Mouse (Mus musculus) central nervous system, embryonic 18 days (tissue): Measurements from ENCODE around the gene Gdf5. TPM values are rescaled to one million over a fixed set of nuclear protein-coding genes. Genes with fewer than 3 reads are reported as not detected.

ENCODE experiments used
- polyA plus RNA-seq: library from polyadenylated mRNA; depleted of rRNA; stranded (reverse); fragments of >200 nt; gene quantifications from 2 replicates; pipeline ENCODE4 v1.2.3, GENCODE M21; 2012; rRNA removed

Gene Gdf5
- polyA plus RNA-seq, result 1.2 and 1.6 TPM in 2 replicates

GRCm38 (mm10) chr2:155945124-155945523, at the start of gene Gdf5:
Gene Gdf5 (minus strand): TSS chr2:155945367.

DNA sequence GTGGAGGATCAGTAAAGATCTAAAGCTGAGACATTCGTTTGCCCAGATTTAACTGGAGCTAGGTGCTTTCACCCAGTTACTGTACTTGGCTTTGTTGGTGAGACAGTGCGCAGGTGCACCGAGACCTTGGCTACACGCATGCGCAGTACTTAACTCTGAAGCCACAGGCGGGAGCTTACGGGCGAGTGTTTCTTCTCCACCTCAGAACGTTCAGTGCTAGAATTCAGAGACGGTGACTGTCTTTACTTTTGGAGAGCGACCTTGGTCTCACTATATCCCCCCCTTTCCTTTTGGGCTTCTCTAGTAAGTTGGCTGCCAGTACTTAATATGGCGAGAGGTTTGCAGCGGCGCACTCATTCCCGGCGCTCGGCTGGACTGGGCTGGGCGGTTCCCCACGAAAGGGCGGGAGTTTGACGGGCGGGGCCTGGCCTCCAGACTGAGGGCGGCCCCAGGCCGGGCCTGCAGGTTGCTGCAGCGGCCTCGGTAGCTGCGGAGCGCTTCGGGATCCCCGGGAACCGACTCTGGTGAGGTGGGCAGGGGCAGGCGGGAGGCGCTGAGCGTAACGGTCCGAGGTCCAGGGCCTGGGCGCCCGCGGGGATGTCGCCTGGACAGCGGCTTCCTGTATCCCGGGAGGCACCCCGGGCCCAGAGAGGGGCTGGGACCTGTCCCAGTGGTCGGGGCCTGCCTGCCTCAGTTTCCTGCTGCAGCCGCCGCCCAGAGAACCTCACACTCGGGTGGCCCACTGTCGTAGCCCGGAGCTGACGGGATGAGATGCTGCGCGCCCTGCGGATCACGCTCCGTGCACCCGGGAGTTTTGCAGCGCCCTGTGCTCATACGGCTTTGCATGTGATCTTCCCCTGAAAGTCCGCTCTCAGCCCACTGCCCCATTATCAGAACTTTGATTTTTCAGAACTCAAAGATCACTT, 11.2 kb upstream of the Gdf5 start, which contains the start of gene Cep250:
Gene Cep250 (plus strand): TSS at position 325 of the 926 bp plus-strand sequence.

GRCm38 (mm10) chr2:155940681-155941080, 4.5 kb downstream of the Gdf5 start, which contains the start of gene Gm15557:
Gene Gm15557 (plus strand): TSS chr2:155940728.

GRCm38 (mm10) chr2:155929531-155930442, 15.4 kb downstream of the Gdf5 start, which contains the start of gene Uqcc1:
Gene Uqcc1 (minus strand): TSS chr2:155930310.

Other genes with a start within 250 kb of the Gdf5 start
- 75.1 and 76.4 TPM in 2 replicates for gene Edem2, start 215.9 kb downstream of the Gdf5 start, polyA plus RNA-seq
- gene Gm17581, start 209.5 kb downstream of the Gdf5 start, polyA plus RNA-seq, result not detected in 2 replicates
- 2.1 TPM in 2 replicates for gene Procr, start 194.2 kb downstream of the Gdf5 start, polyA plus RNA-seq
- gene Mmp24, start 170.0 kb downstream of the Gdf5 start, polyA plus RNA-seq, result 86.0 and 89.4 TPM in 2 replicates
- 34.6 and 35.2 TPM in 2 replicates for gene BC029722, start 125.9 kb downstream of the Gdf5 start, polyA plus RNA-seq
- gene Eif6, start 118.4 kb downstream of the Gdf5 start, polyA plus RNA-seq, result 75.0 and 88.9 TPM in 2 replicates
- gene Fam83c, start 110.5 kb downstream of the Gdf5 start, polyA plus RNA-seq, result not detected in 2 replicates
- 52.4 and 54.0 TPM in 2 replicates for gene Uqcc1, start 15.1 kb downstream of the Gdf5 start, polyA plus RNA-seq
- not detected in 2 replicates for gene Gm15557, start 4.6 kb downstream of the Gdf5 start, polyA plus RNA-seq
- 20.5 and 20.6 TPM in 2 replicates for gene Cep250, start 11.1 kb upstream of the Gdf5 start, polyA plus RNA-seq
- 2.8 and 3.5 TPM in 2 replicates for gene 6430550D23Rik, start 62.6 kb upstream of the Gdf5 start, polyA plus RNA-seq
- gene Ergic3, start 62.7 kb upstream of the Gdf5 start, polyA plus RNA-seq, result 477 and 481 TPM in 2 replicates
- 0.04 and 0.12 TPM in 2 replicates for gene Fer1l4, start 107.6 kb upstream of the Gdf5 start, polyA plus RNA-seq
- gene Spag4, start 119.8 kb upstream of the Gdf5 start, polyA plus RNA-seq, result 8.9 and 9.7 TPM in 2 replicates
- gene Cpne1, start 166.6 kb upstream of the Gdf5 start, polyA plus RNA-seq, result 58.3 and 63.6 TPM in 2 replicates
- 15.9 and 19.6 TPM in 2 replicates for gene Rbm12, start 166.6 kb upstream of the Gdf5 start, polyA plus RNA-seq
- gene Gm28036, start 181.7 kb upstream of the Gdf5 start, polyA plus RNA-seq, result 4.6 and 7.3 TPM in 2 replicates
- gene Romo1, start 198.7 kb upstream of the Gdf5 start, polyA plus RNA-seq, result 398 and 404 TPM in 2 replicates
- 42.8 and 44.2 TPM in 2 replicates for gene Nfs1, start 198.8 kb upstream of the Gdf5 start, polyA plus RNA-seq
- gene Rbm39, start 234.9 kb upstream of the Gdf5 start, polyA plus RNA-seq, result 153 TPM in 2 replicates